Mouse (Mus musculus) hindbrain, embryonic 15.5 days (tissue): ENCODE results near the gene Nme9. TPM values are rescaled to one million over a fixed set of nuclear protein-coding genes. Genes with fewer than 3 reads are reported as not detected.
A peak's percentile ranks its signal among the peaks of the same experiment; 100 is the strongest.

Source experiments
- ATAC-seq: fragments of 200-750 bp; cut with Nextera tagmentation; 2 replicates; pipeline ENCODE4 v1.8.0; 2017; ENCODE audit warnings: low read depth, moderate number of reproducible peaks, moderate TSS enrichment; ENCODE audit not compliant: low FRiP score
- H3K27ac ChIP-seq: fragments of 300-500 bp; sonication (generic); replicated peaks from 2 replicates; pipeline ENCODE4 v1.5.1; 2015; ENCODE audit warnings: mild to moderate bottlenecking, inconsistent platforms
- H3K27me3 ChIP-seq: fragments of 300-500 bp; sonication (generic); 2 replicates; pipeline ENCODE4 v1.6.1; 2015; ENCODE audit warnings: control low read depth, inconsistent platforms
- H3K36me3 ChIP-seq: fragments of 300-500 bp; sonication (generic); 2 replicates; pipeline ENCODE4 v1.6.1; 2015; ENCODE audit warnings: control low read depth, inconsistent platforms
- H3K4me1 ChIP-seq: fragments of 300-500 bp; sonication (generic); replicated peaks from 2 replicates; pipeline ENCODE4 v1.6.1; 2015; ENCODE audit warnings: control low read depth, inconsistent platforms
- H3K4me2 ChIP-seq: fragments of 300-500 bp; sonication (generic); 2 replicates; pipeline ENCODE4 v1.6.1; 2015; ENCODE audit warnings: moderate library complexity, mild to moderate bottlenecking, inconsistent platforms
- H3K4me3 ChIP-seq: fragments of 300-500 bp; sonication (generic); 2 replicates; pipeline ENCODE4 v1.5.1; 2015; ENCODE audit warnings: mild to moderate bottlenecking, inconsistent platforms
- H3K9ac ChIP-seq: fragments of 300-500 bp; sonication (generic); 2 replicates; pipeline ENCODE4 v1.6.1; 2015; ENCODE audit warnings: inconsistent platforms
- H3K9me3 ChIP-seq: fragments of 300-500 bp; sonication (generic); 2 replicates; pipeline ENCODE4 v1.6.1; 2016; ENCODE audit warnings: control low read depth, inconsistent platforms
- WGBS: fragments of 180-500 bp; shearing (Covaris S2); methylation state at CpG from one replicate; pipeline ENCODE4 v1.1.7; 2015; 5-methylcytosine and 5-hydroxymethylcytosine counted together
- polyA plus RNA-seq: library from polyadenylated mRNA; unstranded; fragments of >200 nt; fragmentation: Nextera tagmentation; extraction: Ambion mirVana; gene quantifications from 2 replicates; pipeline ENCODE4 v1.2.1, GENCODE M21; 2015

Nme9 gene
- 0.60 and 0.62 TPM in 2 replicates for polyA plus RNA-seq

GRCm38 (mm10) chr9:99451161-99451560 lies at the start of gene Nme9:
Gene Nme9, plus strand, starts transcription at chr9:99451475.
- Histone ChIP-seq H3K36me3 (no peaks in the 10 kb centered on the region), H3K4me1 (no peaks in the 10 kb centered on the region), H3K27me3 (peaks cover 4% of the 10 kb centered on the region; the same call in 1 of the 2 replicates), H3K4me2 (peak within 1 kb of the TSS; percentile 26), H3K9ac (no peak within 1 kb of the TSS), H3K9me3 (no peaks in the 10 kb centered on the region), H3K27ac (no peak within 1 kb of the TSS), H3K4me3 (peak within 1 kb of the TSS; percentile 3; the same call in 1 of the 2 replicates)
- 10% methylated on average over 14 of the region's 14 CpGs for WGBS
- peak; percentile 71; the same call in 1 of the 2 replicates for ATAC-seq

- Histone ChIP-seq H3K4me1 (no peaks in the 10 kb centered on the region), H3K27ac (no peak overlapping the region), H3K27me3 (no peaks in the 10 kb centered on the region), H3K9ac (no peak overlapping the region), H3K4me2 (no peak overlapping the region), H3K4me3 (no peak overlapping the region), H3K9me3 (no peaks in the 10 kb centered on the region), H3K36me3 (no peaks in the 10 kb centered on the region)
- ATAC-seq, result no peak
- 68% methylated on average over 3 of the region's 3 CpGs for WGBS
Measured at GRCm38 (mm10) chr9:99409280-99409679, 42.0 kb upstream of the Nme9 start.

GRCm38 (mm10) chr9:99411093-99411492 lies 40.2 kb upstream of the Nme9 start:
- 93% methylated on average over 5 of the region's 5 CpGs for WGBS
- H3K9me3 ChIP-seq, result no peaks in the 10 kb centered on the region
- no peaks in the 10 kb centered on the region for H3K36me3 ChIP-seq
- H3K27me3 ChIP-seq, result no peaks in the 10 kb centered on the region
- no peak overlapping the region for H3K4me2 ChIP-seq
- H3K4me1 ChIP-seq, result peaks cover 9% of the 10 kb centered on the region
- H3K9ac ChIP-seq, result no peak overlapping the region
- no peak overlapping the region for H3K4me3 ChIP-seq
- H3K27ac ChIP-seq, result no peak overlapping the region
- ATAC-seq, result no peak

- Histone ChIP-seq H3K27me3 (no peaks in the 10 kb centered on the region), H3K9me3 (no peaks in the 10 kb centered on the region), H3K4me1 (peaks cover 16% of the 10 kb centered on the region), H3K4me3 (no peak overlapping the region), H3K27ac (no peak overlapping the region), H3K9ac (no peak overlapping the region), H3K4me2 (no peak overlapping the region), H3K36me3 (no peaks in the 10 kb centered on the region)
- 96% methylated on average over 4 of the region's 4 CpGs for WGBS
- ATAC-seq, result no peak
Measured at GRCm38 (mm10) chr9:99411785-99412184, 39.5 kb upstream of the Nme9 start.

GRCm38 (mm10) chr9:99416809-99417208 lies 34.5 kb upstream of the Nme9 start:
- 89% methylated on average over 3 of the region's 3 CpGs for WGBS
- no peak overlapping the region for H3K4me3 ChIP-seq
- no peak overlapping the region for H3K4me2 ChIP-seq
- no peaks in the 10 kb centered on the region for H3K36me3 ChIP-seq
- H3K9me3 ChIP-seq, result no peaks in the 10 kb centered on the region
- no peaks in the 10 kb centered on the region for H3K27me3 ChIP-seq
- H3K27ac ChIP-seq, result peak overlapping the region; percentile 54
- H3K4me1 ChIP-seq, result peaks cover 40% of the 10 kb centered on the region
- no peak overlapping the region for H3K9ac ChIP-seq
- ATAC-seq, result no peak

GRCm38 (mm10) chr9:99417288-99417846 lies 33.9 kb upstream of the Nme9 start:
- 50% methylated on average over 4 of the region's 4 CpGs for WGBS
- no peak overlapping the region for H3K4me3 ChIP-seq
- H3K4me2 ChIP-seq, result no peak overlapping the region
- H3K9ac ChIP-seq, result no peak overlapping the region
- H3K4me1 ChIP-seq, result peaks cover 40% of the 10 kb centered on the region
- no peaks in the 10 kb centered on the region for H3K9me3 ChIP-seq
- H3K27ac ChIP-seq, result peak overlapping the region; percentile 54
- peak; percentile 75 for ATAC-seq
- no peaks in the 10 kb centered on the region for H3K27me3 ChIP-seq
- H3K36me3 ChIP-seq, result no peaks in the 10 kb centered on the region

GRCm38 (mm10) chr9:99418377-99418776 lies 32.9 kb upstream of the Nme9 start:
- Histone ChIP-seq H3K4me3 (no peak overlapping the region), H3K27ac (peak overlapping the region; percentile 54), H3K36me3 (no peaks in the 10 kb centered on the region), H3K4me1 (peaks cover 41% of the 10 kb centered on the region), H3K4me2 (peak overlapping the region; percentile 12; the same call in 1 of the 2 replicates), H3K27me3 (no peaks in the 10 kb centered on the region), H3K9ac (no peak overlapping the region), H3K9me3 (no peaks in the 10 kb centered on the region)
- 46% methylated on average over 5 of the region's 5 CpGs for WGBS
- peak; percentile 72 for ATAC-seq

GRCm38 (mm10) chr9:99419951-99420701 lies 31.1 kb upstream of the Nme9 start:
- Histone ChIP-seq H3K4me2 (no peak overlapping the region), H3K9me3 (no peaks in the 10 kb centered on the region), H3K4me1 (peaks cover 58% of the 10 kb centered on the region), H3K27ac (no peak overlapping the region), H3K27me3 (no peaks in the 10 kb centered on the region), H3K36me3 (no peaks in the 10 kb centered on the region), H3K9ac (no peak overlapping the region), H3K4me3 (no peak overlapping the region)
- ATAC-seq, result no peak
- WGBS, result 72% methylated on average over 8 of the region's 8 CpGs

- no peak overlapping the region for H3K4me2 ChIP-seq
- H3K27ac ChIP-seq, result no peak overlapping the region
- no peak for ATAC-seq
- no peaks in the 10 kb centered on the region for H3K36me3 ChIP-seq
- H3K9me3 ChIP-seq, result no peaks in the 10 kb centered on the region
- 81% methylated on average over 3 of the region's 3 CpGs for WGBS
- no peak overlapping the region for H3K4me3 ChIP-seq
- H3K27me3 ChIP-seq, result no peaks in the 10 kb centered on the region
- H3K9ac ChIP-seq, result no peak overlapping the region
- peaks cover 46% of the 10 kb centered on the region for H3K4me1 ChIP-seq
Measured at GRCm38 (mm10) chr9:99421914-99422313, 29.4 kb upstream of the Nme9 start.

GRCm38 (mm10) chr9:99423692-99424573 lies 27.3 kb upstream of the Nme9 start:
- Histone ChIP-seq H3K27ac (no peak overlapping the region), H3K36me3 (no peaks in the 10 kb centered on the region), H3K27me3 (no peaks in the 10 kb centered on the region), H3K4me3 (no peak overlapping the region), H3K4me1 (peaks cover 40% of the 10 kb centered on the region), H3K4me2 (no peak overlapping the region), H3K9me3 (no peaks in the 10 kb centered on the region), H3K9ac (no peak overlapping the region)
- WGBS, result 81% methylated on average over 9 of the region's 9 CpGs
- 0 out of 2 replicates have a peak, but pooled peaks have one; percentile 9 for ATAC-seq

GRCm38 (mm10) chr9:99424574-99424863 lies 26.8 kb upstream of the Nme9 start:
- Histone ChIP-seq H3K36me3 (no peaks in the 10 kb centered on the region), H3K27me3 (no peaks in the 10 kb centered on the region), H3K27ac (no peak overlapping the region), H3K4me2 (no peak overlapping the region), H3K9me3 (no peaks in the 10 kb centered on the region), H3K4me1 (peaks cover 39% of the 10 kb centered on the region), H3K9ac (no peak overlapping the region), H3K4me3 (no peak overlapping the region)
- WGBS, result 77% methylated on average over 4 of the region's 4 CpGs
- ATAC-seq, result no peak

- WGBS, result 58% methylated on average over 9 of the region's 9 CpGs
Measured at GRCm38 (mm10) chr9:99425262-99425661, 26.0 kb upstream of the Nme9 start.

More at GRCm38 (mm10) chr9:99425262-99425661, 26.0 kb upstream of the Nme9 start:
- Histone ChIP-seq H3K9ac (no peak overlapping the region), H3K27me3 (no peaks in the 10 kb centered on the region), H3K27ac (no peak overlapping the region), H3K4me3 (no peak overlapping the region), H3K9me3 (no peaks in the 10 kb centered on the region), H3K4me2 (no peak overlapping the region), H3K4me1 (peaks cover 34% of the 10 kb centered on the region), H3K36me3 (no peaks in the 10 kb centered on the region)
- no peak for ATAC-seq
